Mouse (Mus musculus) MEL (cell line): ENCODE results near the gene Zfp185. TPM values are rescaled to one million over a fixed set of nuclear protein-coding genes. Genes with fewer than 3 reads are reported as not detected.

Experiments
- DNase-seq: peaks from one replicate; pipeline ENCODE4 v3.0.0; 2011; ENCODE audit warnings: low read depth, low spot score
- H3K27ac ChIP-seq: 2 replicates; pipeline ENCODE4 v1.5.1; 2012; ENCODE audit warnings: low read depth, mild to moderate bottlenecking, control low read depth, low read length, moderate library complexity; ENCODE audit not compliant: control insufficient read depth
- H3K27me3 ChIP-seq, 2 experiments: fragments of 150-350 bp in 1 of 2; sonication (generic) in 1 of 2; 2 replicates each; pipeline ENCODE4 v1.6.1; 2012; ENCODE audit warnings: low read length in 2 of 2, mild to moderate bottlenecking in 2 of 2, improper control_type of control experiment in 1 of 2, moderate library complexity in 1 of 2; ENCODE audit not compliant: insufficient read depth in 2 of 2, control insufficient read depth in 1 of 2
- H3K36me3 ChIP-seq, 2 experiments: 2 replicates each; pipeline ENCODE4 v1.6.1; 2012 to 2014; ENCODE audit warnings: low read length in 2 of 2, improper control_type of control experiment in 1 of 2, inconsistent platforms in 1 of 2, mild to moderate bottlenecking in 1 of 2; ENCODE audit not compliant: insufficient read depth in 2 of 2, control insufficient read depth in 1 of 2
- H3K4me1 ChIP-seq, 2 experiments: fragments of 150-350 bp in 1 of 2; sonication (generic) in 1 of 2; 2 replicates each; pipeline ENCODE4 v1.6.1; 2012; ENCODE audit warnings: low read length in 2 of 2, improper control_type of control experiment in 1 of 2, mild to moderate bottlenecking in 1 of 2; ENCODE audit not compliant: insufficient read depth in 2 of 2, control insufficient read depth in 1 of 2
- H3K4me3 ChIP-seq, 2 experiments: fragments of 150-350 bp in 1 of 2; sonication (generic) in 1 of 2; 2 replicates each; pipeline ENCODE4 v1.5.1; 2012; ENCODE audit warnings: low read depth in 2 of 2, low read length in 2 of 2, mild to moderate bottlenecking in 2 of 2, moderate library complexity in 2 of 2, control low read depth in 1 of 2, improper control_type of control experiment in 1 of 2; ENCODE audit not compliant: control insufficient read depth in 1 of 2, insufficient read depth in 1 of 2
- H3K79me2 ChIP-seq: 2 replicates; pipeline ENCODE4 v1.6.1; 2012; ENCODE audit warnings: mild to moderate bottlenecking, low read length, moderate library complexity; ENCODE audit not compliant: control insufficient read depth, poor library complexity, insufficient read depth
- H3K9ac ChIP-seq: 2 replicates; pipeline ENCODE4 v1.6.1; 2012; ENCODE audit warnings: low read depth, mild to moderate bottlenecking, control low read depth, low read length, moderate library complexity; ENCODE audit not compliant: control insufficient read depth, poor library complexity, severe bottlenecking
- H3K9me3 ChIP-seq: fragments of 150-350 bp; sonication (generic); replicated peaks from 2 replicates; pipeline ENCODE4 v1.6.1; 2012; ENCODE audit warnings: mild to moderate bottlenecking, low read length, improper control_type of control experiment, moderate library complexity; ENCODE audit not compliant: insufficient read depth
- BHLHE40 ChIP-seq: IDR thresholded peaks from 2 replicates; pipeline ENCODE4 v1.6.1; 2012; ENCODE audit warnings: low read depth, mild to moderate bottlenecking, inconsistent platforms, low read length, improper control_type of control experiment, borderline replicate concordance
- CTCF ChIP-seq, 3 experiments: IDR thresholded peaks in 2 of 3; conservative IDR thresholded peaks in 1 of 3; 2 replicates each; pipeline ENCODE4 v1.5.1; 2011 to 2012; ENCODE audit warnings: low read length in 3 of 3, low read depth in 2 of 3, mild to moderate bottlenecking in 2 of 3, improper control_type of control experiment in 1 of 3, inconsistent platforms in 1 of 3, mixed read lengths in 1 of 3, moderate library complexity in 1 of 3; ENCODE audit not compliant: control insufficient read depth in 1 of 3, insufficient read depth in 1 of 3, poor library complexity in 1 of 3, severe bottlenecking in 1 of 3
- ELF1 ChIP-seq: IDR thresholded peaks from 2 replicates; pipeline ENCODE4 v1.6.1; 2014; ENCODE audit warnings: low read depth, mild to moderate bottlenecking, inconsistent platforms, low read length, improper control_type of control experiment, moderate library complexity
- GABPA ChIP-seq: IDR thresholded peaks from 2 replicates; pipeline ENCODE4 v1.6.1; 2012; ENCODE audit warnings: low read depth, mild to moderate bottlenecking, inconsistent platforms, low read length, improper control_type of control experiment, moderate library complexity
- GATA1 ChIP-seq: IDR thresholded peaks from 2 replicates; pipeline ENCODE4 v1.6.1; 2011; ENCODE audit warnings: low read depth, low read length, improper control_type of control experiment
- JUND ChIP-seq: IDR thresholded peaks from 2 replicates; pipeline ENCODE4 v1.6.1; 2011; ENCODE audit warnings: low read depth, mild to moderate bottlenecking, improper control_type of control experiment, low read length
- MAX ChIP-seq: IDR thresholded peaks from 2 replicates; pipeline ENCODE4 v1.6.1; 2011; ENCODE audit warnings: low read length, improper control_type of control experiment
- MXI1 ChIP-seq: IDR thresholded peaks from 2 replicates; pipeline ENCODE4 v1.6.1; 2011; ENCODE audit warnings: mild to moderate bottlenecking, low read depth, low read length, improper control_type of control experiment
- MYC ChIP-seq: IDR thresholded peaks from 2 replicates; pipeline ENCODE4 v1.6.1; 2011; ENCODE audit warnings: low read depth, mild to moderate bottlenecking, low read length, improper control_type of control experiment, moderate library complexity
- NELFE ChIP-seq: IDR thresholded peaks from 2 replicates; pipeline ENCODE4 v1.6.1; 2011; ENCODE audit warnings: low read depth, low read length, improper control_type of control experiment
- POLR2A ChIP-seq, 2 experiments: IDR thresholded peaks; 2 replicates each; pipeline ENCODE4 v1.6.1; 2011 to 2012; ENCODE audit warnings: low read length in 2 of 2, mild to moderate bottlenecking in 2 of 2, control low read depth in 1 of 2, improper control_type of control experiment in 1 of 2, low read depth in 1 of 2, moderate library complexity in 1 of 2; ENCODE audit not compliant: control insufficient read depth in 1 of 2, insufficient read depth in 1 of 2, poor library complexity in 1 of 2
- POLR2AphosphoS5 ChIP-seq: IDR thresholded peaks from 2 replicates; pipeline ENCODE4 v1.6.1; 2012; ENCODE audit warnings: low read depth, borderline replicate concordance, mild to moderate bottlenecking, inconsistent platforms, low read length, moderate library complexity, mixed read lengths
- RAD21 ChIP-seq: IDR thresholded peaks from 2 replicates; pipeline ENCODE4 v1.6.1; 2011; ENCODE audit warnings: mild to moderate bottlenecking, low read depth, low read length, improper control_type of control experiment
- RCOR1 ChIP-seq: IDR thresholded peaks from 2 replicates; pipeline ENCODE4 v1.6.1; 2012; ENCODE audit warnings: low read depth, mild to moderate bottlenecking, inconsistent platforms, low read length, improper control_type of control experiment
- SIN3A ChIP-seq: IDR thresholded peaks from 2 replicates; pipeline ENCODE4 v1.6.1; 2012; ENCODE audit warnings: low read length, improper control_type of control experiment, inconsistent platforms
- SMC3 ChIP-seq: IDR thresholded peaks from 2 replicates; pipeline ENCODE4 v1.6.1; 2011; ENCODE audit warnings: low read depth, low read length, improper control_type of control experiment
- TAL1 ChIP-seq: IDR thresholded peaks from 2 replicates; pipeline ENCODE4 v1.6.1; 2012; ENCODE audit warnings: mild to moderate bottlenecking, inconsistent platforms, low read length, moderate library complexity, mixed read lengths
- TBP ChIP-seq: IDR thresholded peaks from 2 replicates; pipeline ENCODE4 v1.8.0; 2011; ENCODE audit warnings: low read depth, low read length, improper control_type of control experiment
- TCF12 ChIP-seq: IDR thresholded peaks from 2 replicates; pipeline ENCODE4 v1.6.1; 2014; ENCODE audit warnings: low read depth, mild to moderate bottlenecking, inconsistent platforms, low read length, improper control_type of control experiment, moderate library complexity
- UBTF ChIP-seq: IDR thresholded peaks from 2 replicates; pipeline ENCODE4 v1.6.1; 2012; ENCODE audit warnings: low read depth, mild to moderate bottlenecking, inconsistent platforms, low read length, improper control_type of control experiment, moderate library complexity, borderline replicate concordance; ENCODE audit not compliant: insufficient read depth
- USF1 ChIP-seq: IDR thresholded peaks from 2 replicates; pipeline ENCODE4 v1.6.1; 2014; ENCODE audit warnings: low read depth, mild to moderate bottlenecking, inconsistent platforms, low read length, improper control_type of control experiment, moderate library complexity
- USF2 ChIP-seq, 2 experiments: IDR thresholded peaks; 2 replicates each; pipeline ENCODE4 v1.6.1; 2011 to 2012; ENCODE audit warnings: improper control_type of control experiment in 2 of 2, low read length in 2 of 2, borderline replicate concordance in 1 of 2, inconsistent platforms in 1 of 2, low read depth in 1 of 2, mild to moderate bottlenecking in 1 of 2; ENCODE audit not compliant: insufficient read depth in 1 of 2
- ZMIZ1 ChIP-seq: IDR thresholded peaks from 2 replicates; pipeline ENCODE4 v1.6.1; 2012; ENCODE audit warnings: low read depth, mild to moderate bottlenecking, inconsistent platforms, low read length, improper control_type of control experiment, moderate library complexity
- polyA plus RNA-seq, 2 experiments: library from polyadenylated mRNA; stranded (reverse) in 1 of 2; unstranded in 1 of 2; fragments of >175 nt in 1 of 2; fragments of >200 nt in 1 of 2; gene quantifications; 2 replicates each; pipeline versions ENCODE4 v1.2.1 to v1.2.4; 2012; ENCODE audit warnings: low replicate concordance in 2 of 2, low read depth in 1 of 2; ENCODE audit not compliant: insufficient read length in 2 of 2, insufficient read depth in 1 of 2, missing spikeins in 1 of 2
- total RNA-seq: library from RNA; depleted of rRNA; stranded (reverse); fragments of 300-350 nt; gene quantifications from 2 replicates; pipeline ENCODE4 v1.2.3, GENCODE M21; 2012

The Zfp185 gene
- total and polyA plus RNA-seq, 3 experiments = 0.14 TPM; not detected in 2

- no peak for TF ChIP-seq TCF12
- TF ChIP-seq RCOR1 = no peak
- no peak for TF ChIP-seq NELFE
- Histone ChIP-seq H3K4me3 (no peak overlapping the region), H3K27me3 (no peaks in the 10 kb centered on the region), H3K79me2 (no peaks in the 10 kb centered on the region), H3K27ac (no peak overlapping the region), H3K9me3 (no peaks in the 10 kb centered on the region), H3K4me1 (peaks cover 0 to 3% of the 10 kb centered on the region in 2 experiments; a peak in 1 of 4 replicates), H3K36me3 (no peaks in the 10 kb centered on the region; a peak in 1 of 4 replicates), H3K9ac (no peak overlapping the region)
- DNase-seq = no peak
Measured at GRCm38 (mm10) chrX:72990581-72990980, 3.4 kb downstream of the Zfp185 start.

GRCm38 (mm10) chrX:72992291-72992919 lies 5.3 kb downstream of the Zfp185 start:
- H3K27ac ChIP-seq = no peak overlapping the region
- peak; percentile 23 for DNase-seq
- no peaks in the 10 kb centered on the region for H3K27me3 ChIP-seq
- H3K4me1 ChIP-seq = peaks cover 0 to 2% of the 10 kb centered on the region in 2 experiments; a peak in 1 of 4 replicates
- no peaks in the 10 kb centered on the region for H3K36me3 ChIP-seq
- H3K9me3 ChIP-seq = no peaks in the 10 kb centered on the region
- H3K79me2 ChIP-seq = no peaks in the 10 kb centered on the region
- no peak overlapping the region for H3K4me3 ChIP-seq
- no peak overlapping the region for H3K9ac ChIP-seq
- TF ChIP-seq MYC = no peak
- no peak for TF ChIP-seq ELF1
- peak; percentile 22; the same call in 1 of the 2 replicates for TF ChIP-seq RAD21
- TF ChIP-seq CTCF (IDR thresholded peaks at IDR 0.05 in 2 of 3, conservative IDR thresholded peaks at IDR 0.05 in 1 of 3; ENCODE audit: control insufficient read depth in 1 of 3, insufficient read depth in 1 of 3, low read depth in 2 of 3, low read length in 3 of 3, poor library complexity in 1 of 3, severe bottlenecking in 1 of 3) = peak; percentile 39 to 55 (median 52)
- TF ChIP-seq TBP = no peak
- TF ChIP-seq SMC3 = peak; percentile 15; the same call in 1 of the 2 replicates
- TF ChIP-seq POLR2AphosphoS5 = no peak
- TF ChIP-seq, all 39 proteins: peak for 3

- TF ChIP-seq TBP = no peak
- no peak for TF ChIP-seq BHLHE40
- no peak for TF ChIP-seq USF1
- TF ChIP-seq MAX = no peak
- no peak for TF ChIP-seq SIN3A
- TF ChIP-seq MXI1 = no peak
- TF ChIP-seq POLR2A (IDR thresholded peaks at IDR 0.05; ENCODE audit: control insufficient read depth in 1 of 2, insufficient read depth in 1 of 2, low read depth in 1 of 2, low read length in 2 of 2, poor library complexity in 1 of 2) = no peak
- TF ChIP-seq CTCF (IDR thresholded peaks at IDR 0.05 in 2 of 3, conservative IDR thresholded peaks at IDR 0.05 in 1 of 3; ENCODE audit: control insufficient read depth in 1 of 3, insufficient read depth in 1 of 3, low read depth in 2 of 3, low read length in 3 of 3, poor library complexity in 1 of 3, severe bottlenecking in 1 of 3) = no peak
- no peak for TF ChIP-seq GABPA
- no peak for TF ChIP-seq ZMIZ1
- no peak for TF ChIP-seq USF2 (IDR thresholded peaks at IDR 0.05; ENCODE audit: borderline replicate concordance in 1 of 2, insufficient read depth in 1 of 2, low read depth in 1 of 2, low read length in 2 of 2)
- no peak for TF ChIP-seq RCOR1
- no peak for TF ChIP-seq UBTF
- no peak for TF ChIP-seq POLR2AphosphoS5
- TF ChIP-seq JUND = no peak
- TF ChIP-seq GATA1 = no peak
- no peak for TF ChIP-seq RAD21
- TF ChIP-seq TAL1 = no peak
- TF ChIP-seq, all 39 proteins: peak for 0
- Histone ChIP-seq H3K79me2 (no peaks in the 10 kb centered on the region), H3K9me3 (no peaks in the 10 kb centered on the region), H3K4me1 (no peaks in the 10 kb centered on the region), H3K4me3 (no peak overlapping the region), H3K9ac (no peak overlapping the region), H3K27me3 (no peaks in the 10 kb centered on the region), H3K36me3 (no peaks in the 10 kb centered on the region), H3K27ac (no peak overlapping the region)
- no peak for DNase-seq
Measured at GRCm38 (mm10) chrX:72995542-72995941, 8.4 kb downstream of the Zfp185 start.
